Mouse (Mus musculus) embryonic facial prominence, embryonic 11.5 days (tissue): ENCODE data around the gene Trim41. TPM values are rescaled to one million over a fixed set of nuclear protein-coding genes. Genes with fewer than 3 reads are reported as not detected.
A peak's percentile ranks its signal among the peaks of the same experiment; 100 is the strongest.

ENCODE experiments used
- ATAC-seq: fragments of 200-750 bp; cut with Nextera tagmentation; replicated peaks from 2 replicates; pipeline ENCODE4 v1.8.0; 2017; ENCODE audit warnings: low read depth; ENCODE audit not compliant: insufficient number of reproducible peaks, low FRiP score, low TSS enrichment
- DNase-seq: peaks from one replicate; pipeline ENCODE4 v3.0.0-alpha.2; 2015; ENCODE audit warnings: low spot score
- H3K27ac ChIP-seq: fragments of 300-500 bp; sonication (generic); replicated peaks from 2 replicates; pipeline ENCODE4 v1.5.1; 2014; ENCODE audit warnings: mild to moderate bottlenecking, low read depth, low read length, control low read depth
- H3K27me3 ChIP-seq: fragments of 300-500 bp; sonication (generic); 2 replicates; pipeline ENCODE4 v1.6.1; 2014; ENCODE audit warnings: mild to moderate bottlenecking, low read length, moderate library complexity, mixed read lengths; ENCODE audit not compliant: control insufficient read depth, insufficient read depth
- H3K36me3 ChIP-seq: fragments of 300-500 bp; sonication (generic); replicated peaks from 2 replicates; pipeline ENCODE4 v1.6.1; 2014; ENCODE audit warnings: low read depth, mild to moderate bottlenecking, low read length, moderate library complexity, mixed read lengths; ENCODE audit not compliant: control insufficient read depth, insufficient read depth
- H3K4me1 ChIP-seq: fragments of 300-500 bp; sonication (generic); 2 replicates; pipeline ENCODE4 v1.6.1; 2014; ENCODE audit warnings: low read length, mixed read lengths; ENCODE audit not compliant: control insufficient read depth, insufficient read depth
- H3K4me2 ChIP-seq: fragments of 300-500 bp; sonication (generic); 2 replicates; pipeline ENCODE4 v1.6.1; 2014; ENCODE audit warnings: low read depth, mild to moderate bottlenecking, control low read depth, low read length, moderate library complexity
- H3K4me3 ChIP-seq: fragments of 300-500 bp; sonication (generic); 2 replicates; pipeline ENCODE4 v1.5.1; 2014; ENCODE audit warnings: low read depth, low read length, control low read depth
- H3K9ac ChIP-seq: fragments of 300-500 bp; sonication (generic); replicated peaks from 2 replicates; pipeline ENCODE4 v1.6.1; 2014; ENCODE audit warnings: mild to moderate bottlenecking, control low read depth, low read length
- H3K9me3 ChIP-seq: fragments of 300-500 bp; sonication (generic); replicated peaks from 2 replicates; pipeline ENCODE4 v1.6.1; 2016; ENCODE audit warnings: mild to moderate bottlenecking, low read length, inconsistent platforms, mixed read lengths; ENCODE audit not compliant: control insufficient read depth
- WGBS: fragments of 180-500 bp; shearing (Covaris S2); extraction: QIAGEN DNeasy Blood & Tissue Kit; methylation state at CpG from one replicate; pipeline ENCODE4 v1.1.7; 2014; 5-methylcytosine and 5-hydroxymethylcytosine counted together
- polyA plus RNA-seq: library from polyadenylated mRNA; unstranded; fragments of >200 nt; fragmentation: Nextera tagmentation; extraction: Ambion mirVana; gene quantifications from 2 replicates; pipeline ENCODE4 v1.2.1, GENCODE M21; 2014

The Trim41 gene
- polyA plus RNA-seq, 1 experiment from 2014 or later: 3.2 TPM

DNA sequence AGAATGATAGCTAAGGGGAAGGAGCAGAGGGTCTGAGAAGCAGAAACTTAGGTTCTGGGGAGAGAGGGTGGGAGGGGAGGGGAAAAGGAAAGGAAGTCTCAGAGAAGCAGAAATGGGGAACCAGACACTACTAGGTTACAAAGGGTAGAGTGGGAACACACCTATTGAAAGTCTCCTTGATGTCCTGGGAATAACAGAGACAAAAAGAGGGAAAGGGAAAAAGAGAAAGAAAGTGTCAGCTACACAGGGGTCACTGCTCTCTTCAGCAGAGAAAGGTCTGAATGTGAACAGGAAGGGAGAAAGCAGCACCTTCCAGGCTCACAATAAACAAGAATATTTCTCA, 8.9 kb downstream of the Trim41 start:
- Histone ChIP-seq H3K4me1 (no peaks in the 10 kb centered on the region), H3K9ac (no peak overlapping the region), H3K9me3 (no peaks in the 10 kb centered on the region), H3K4me3 (no peak overlapping the region), H3K27me3 (no peaks in the 10 kb centered on the region), H3K36me3 (peaks cover 22% of the 10 kb centered on the region), H3K27ac (no peak overlapping the region), H3K4me2 (no peak overlapping the region)
- ATAC-seq (no peak), DNase-seq (no peak)

DNA sequence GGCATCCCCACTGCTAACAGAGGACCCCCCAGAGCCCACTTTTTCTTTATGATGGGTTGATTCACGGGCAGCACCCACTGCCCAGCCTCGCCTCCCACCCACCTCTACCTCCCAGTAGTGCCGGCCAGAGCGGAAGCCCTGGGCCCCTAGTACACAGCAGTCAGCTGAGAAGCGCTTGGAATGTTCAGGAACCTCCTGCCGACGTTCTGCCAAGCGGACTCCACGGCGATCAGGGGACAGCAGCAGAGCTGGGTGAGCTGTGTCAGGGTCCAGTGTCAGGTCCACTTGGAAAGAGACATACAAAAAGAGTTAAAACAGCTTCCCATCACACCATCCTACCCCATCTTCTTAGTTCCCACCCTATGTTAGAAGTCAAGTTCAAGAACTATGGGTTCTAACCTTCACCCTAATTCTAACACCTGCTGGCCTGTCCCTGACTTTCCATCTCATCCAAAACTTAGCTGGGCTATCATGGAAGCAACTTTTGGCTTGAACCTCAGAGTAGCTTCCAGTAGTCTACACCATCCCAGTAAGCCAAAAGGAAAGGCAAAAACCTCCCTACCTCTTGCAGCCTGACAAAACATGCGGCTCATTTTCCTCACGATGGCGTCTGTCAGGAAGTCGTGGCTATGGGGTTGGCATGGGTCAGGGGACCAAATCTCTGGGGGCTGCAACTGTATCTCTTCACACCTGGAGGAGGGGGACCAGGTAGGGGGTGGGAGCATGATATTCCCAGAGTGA, 9.4 kb downstream of the Trim41 start:
- no peak overlapping the region for H3K4me3 ChIP-seq
- ATAC-seq: no peak

DNA sequence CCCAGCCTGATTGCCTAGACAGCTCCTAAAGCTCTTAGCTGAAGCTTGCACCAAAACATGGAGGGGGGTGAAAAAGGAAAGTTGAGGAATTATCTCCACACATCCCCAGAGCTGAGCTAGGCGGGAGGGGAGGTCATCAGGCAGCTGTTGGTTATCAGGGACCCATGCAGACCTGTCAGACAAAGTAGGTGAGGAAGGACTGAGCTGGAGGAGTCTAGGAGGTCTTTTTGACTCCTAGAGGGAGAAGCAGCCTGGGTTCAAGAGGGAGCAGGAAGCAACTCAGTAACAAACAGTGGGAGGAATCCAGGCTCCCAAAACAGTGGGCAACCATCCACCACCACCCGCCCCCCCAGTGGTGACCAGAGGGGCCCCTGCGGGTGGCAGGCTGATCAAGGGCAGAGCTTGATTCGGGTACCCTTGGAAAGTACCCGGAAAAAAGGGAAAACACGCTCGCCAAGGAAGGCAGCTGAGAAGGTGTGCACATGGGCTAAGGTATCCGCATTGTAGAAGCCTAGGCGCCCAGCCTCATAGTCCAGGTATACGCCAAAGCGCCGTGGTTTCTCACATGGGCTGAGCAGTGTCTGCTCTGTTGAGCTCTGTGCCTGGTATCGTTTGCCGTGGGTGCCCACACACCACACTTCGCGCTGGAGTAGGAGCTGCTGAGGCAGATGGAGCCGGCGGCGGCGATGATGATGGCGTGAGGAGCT, 10.1 kb downstream of the Trim41 start:
- WGBS: 59% methylated on average over 21 of the region's 21 CpGs
- Histone ChIP-seq H3K9ac (no peak overlapping the region), H3K4me1 (no peaks in the 10 kb centered on the region; the same call in 1 of the 2 replicates), H3K9me3 (no peaks in the 10 kb centered on the region), H3K27me3 (no peaks in the 10 kb centered on the region), H3K36me3 (peaks cover 28% of the 10 kb centered on the region), H3K4me2 (no peak overlapping the region), H3K4me3 (no peak overlapping the region), H3K27ac (no peak overlapping the region)
- DNase-seq (no peak), ATAC-seq (peak; percentile 46; the same call in 1 of the 2 replicates)

More for the DNA sequence above, 9.4 kb downstream of the Trim41 start:
- Histone ChIP-seq H3K36me3 (peaks cover 28% of the 10 kb centered on the region), H3K9me3 (no peaks in the 10 kb centered on the region), H3K4me2 (no peak overlapping the region), H3K27ac (no peak overlapping the region), H3K9ac (no peak overlapping the region), H3K4me1 (no peaks in the 10 kb centered on the region), H3K27me3 (no peaks in the 10 kb centered on the region)
- no peak for DNase-seq
- WGBS: 58% methylated on average over 14 of the region's 14 CpGs

DNA sequence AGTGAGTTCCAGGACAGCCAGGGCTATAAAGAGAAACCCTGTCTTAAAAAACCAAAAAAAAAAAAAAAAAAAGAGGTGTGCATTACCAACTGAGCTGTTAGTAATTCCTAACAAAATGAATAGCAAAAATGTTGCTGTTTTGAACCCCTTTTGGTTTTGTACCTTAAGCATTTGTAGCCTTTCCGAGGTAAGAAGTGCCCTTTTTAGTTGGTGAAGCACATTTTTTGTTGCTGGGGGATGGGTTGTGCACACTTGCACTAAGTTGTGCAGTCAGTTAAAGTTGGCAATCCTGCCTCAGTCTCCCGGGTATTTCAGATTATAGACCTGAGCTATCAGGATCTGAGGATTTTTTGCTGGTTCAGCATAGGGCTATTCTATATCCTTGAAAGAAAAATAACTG, 12.2 kb downstream of the Trim41 start:
- Histone ChIP-seq H3K36me3 (peaks cover 28% of the 10 kb centered on the region), H3K27ac (no peak overlapping the region), H3K27me3 (no peaks in the 10 kb centered on the region), H3K9me3 (no peaks in the 10 kb centered on the region), H3K4me1 (no peaks in the 10 kb centered on the region; the same call in 1 of the 2 replicates), H3K4me2 (no peak overlapping the region), H3K4me3 (no peak overlapping the region), H3K9ac (no peak overlapping the region)
- ATAC-seq: no peak
- WGBS: 81% methylated on average over 2 of the region's 2 CpGs
- DNase-seq: no peak

DNA sequence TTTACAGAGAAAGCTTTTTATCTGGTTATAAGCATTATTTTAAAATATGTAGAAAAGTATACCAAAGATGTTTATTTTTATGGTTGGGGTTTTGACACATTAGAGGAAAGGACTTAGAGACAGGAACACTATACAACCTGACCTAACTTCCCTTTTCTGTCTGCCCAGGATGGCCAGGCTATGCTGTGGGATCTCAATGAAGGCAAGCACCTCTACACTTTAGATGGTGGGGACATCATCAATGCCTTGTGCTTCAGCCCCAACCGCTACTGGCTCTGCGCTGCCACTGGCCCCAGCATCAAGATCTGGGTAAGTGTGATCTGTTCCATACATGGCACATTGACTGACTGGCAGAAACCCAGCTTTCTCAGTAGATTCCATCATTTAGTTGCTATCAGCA, 13.2 kb downstream of the Trim41 start:
- H3K27ac ChIP-seq: no peak overlapping the region
- H3K4me2 ChIP-seq: no peak overlapping the region
- H3K4me1 ChIP-seq: no peaks in the 10 kb centered on the region; the same call in 1 of the 2 replicates
- H3K36me3 ChIP-seq: peaks cover 28% of the 10 kb centered on the region
- 98% methylated on average over 2 of the region's 2 CpGs for WGBS
- ATAC-seq (no peak), DNase-seq (no peak)
- no peak overlapping the region for H3K4me3 ChIP-seq
- H3K27me3 ChIP-seq: no peaks in the 10 kb centered on the region
- no peak overlapping the region for H3K9ac ChIP-seq
- no peaks in the 10 kb centered on the region for H3K9me3 ChIP-seq

DNA sequence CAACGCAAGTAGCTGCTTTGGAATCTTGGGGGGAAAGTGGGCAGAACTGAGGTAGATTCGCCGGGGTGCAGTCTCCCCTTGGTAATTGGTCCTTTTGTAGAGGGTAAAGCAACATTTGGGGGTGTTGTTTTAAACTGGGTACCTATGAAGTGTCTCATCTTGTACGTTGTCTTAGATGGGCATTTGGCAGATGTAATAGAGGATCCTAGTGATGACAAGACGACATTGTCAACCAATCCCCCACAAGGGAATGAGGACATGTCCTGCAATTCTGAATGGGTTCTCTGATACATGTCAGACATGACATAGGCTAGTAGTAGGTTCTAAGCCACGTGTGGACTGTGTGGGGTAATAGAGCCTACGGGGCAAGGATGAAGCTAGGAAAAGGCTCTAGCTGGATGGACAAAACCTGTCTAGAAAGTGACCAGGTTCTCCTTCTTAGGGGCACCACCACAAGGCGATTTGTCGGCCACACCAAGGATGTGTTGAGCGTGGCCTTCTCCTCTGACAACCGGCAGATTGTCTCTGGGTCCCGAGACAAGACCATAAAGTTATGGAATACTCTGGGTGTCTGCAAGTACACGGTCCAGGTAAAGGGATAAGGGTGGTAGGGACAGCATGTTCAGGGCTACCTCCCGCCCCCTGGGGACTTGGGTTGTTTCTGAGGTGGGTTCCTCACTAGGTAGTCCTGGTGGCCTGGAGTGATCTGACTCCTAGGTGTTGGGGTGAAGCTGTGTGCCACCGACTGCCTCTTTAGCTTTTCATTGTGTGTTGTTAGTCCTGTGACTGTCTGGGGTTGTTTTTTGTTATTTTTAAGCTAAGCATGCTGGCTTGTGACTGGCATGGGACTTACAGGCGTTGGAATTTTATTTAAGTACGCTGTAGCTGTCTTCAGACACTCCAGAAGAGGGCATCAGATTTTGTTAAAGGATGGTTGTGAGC, 15.1 kb downstream of the Trim41 start:
- H3K27me3 ChIP-seq: no peaks in the 10 kb centered on the region
- H3K4me1 ChIP-seq: no peaks in the 10 kb centered on the region; the same call in 1 of the 2 replicates
- H3K4me2 ChIP-seq: peak overlapping the region; percentile 85
- H3K36me3 ChIP-seq: peaks cover 23% of the 10 kb centered on the region
- ATAC-seq: no peak
- H3K4me3 ChIP-seq: peak overlapping the region; percentile 86
- H3K27ac ChIP-seq: no peak overlapping the region
- no peaks in the 10 kb centered on the region for H3K9me3 ChIP-seq
- WGBS: 79% methylated on average over 17 of the region's 17 CpGs
- peak overlapping the region; percentile 91 for H3K9ac ChIP-seq
- DNase-seq: no peak

DNA sequence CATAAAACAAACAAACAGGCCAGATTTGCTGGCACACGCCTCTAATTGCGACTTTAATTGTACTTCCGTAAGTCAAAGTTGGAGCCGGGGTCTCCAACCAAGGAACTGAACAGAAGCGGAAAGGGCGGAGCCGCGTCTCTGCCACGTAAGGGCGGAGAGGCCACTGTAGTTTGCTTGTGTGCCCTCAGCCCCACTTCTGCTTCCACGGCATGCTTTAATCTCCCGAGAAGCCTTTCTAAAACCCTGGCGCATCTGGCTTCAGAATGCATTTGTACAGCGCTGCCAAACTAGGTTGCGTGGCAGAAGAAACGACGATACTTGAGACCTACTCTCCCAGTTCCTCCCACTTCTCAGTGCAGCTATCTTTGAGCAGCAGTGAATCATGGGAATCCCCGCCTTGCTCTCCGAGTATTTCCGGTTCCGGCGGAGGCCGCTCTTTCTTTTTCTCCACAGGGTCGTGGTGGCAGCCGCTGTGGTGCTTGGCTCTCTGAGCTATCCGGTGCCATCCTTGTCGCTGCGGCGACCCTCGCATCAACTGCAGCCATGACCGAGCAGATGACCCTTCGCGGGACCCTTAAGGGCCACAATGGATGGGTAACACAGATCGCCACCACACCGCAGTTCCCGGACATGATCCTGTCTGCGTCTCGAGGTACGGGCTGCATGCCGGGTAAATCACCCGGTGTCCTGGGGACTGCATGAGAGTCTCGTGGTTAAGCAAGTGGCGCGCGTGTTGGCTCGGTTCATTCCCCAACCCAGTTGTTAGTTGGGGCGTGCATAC, 17.0 kb downstream of the Trim41 start, which contains the start of gene Rack1:
Gene Rack1 (plus strand): TSS at position 412 of the 781 bp plus-strand sequence.
- Histone ChIP-seq H3K36me3 (peaks cover 17% of the 10 kb centered on the region), H3K27ac (peak within 1 kb of the TSS; percentile 93), H3K27me3 (no peaks in the 10 kb centered on the region), H3K4me2 (peak within 1 kb of the TSS; percentile 85), H3K4me1 (no peaks in the 10 kb centered on the region; the same call in 1 of the 2 replicates), H3K9me3 (no peaks in the 10 kb centered on the region), H3K4me3 (peak within 1 kb of the TSS; percentile 86), H3K9ac (peak within 1 kb of the TSS; percentile 91)
- peak; percentile 79 for ATAC-seq
- WGBS: under 1% methylated on average over 47 of the region's 47 CpGs
- peak; percentile 95 for DNase-seq
